Mouse (Mus musculus): ENCODE measurements around the gene Bola1. TPM values are rescaled to one million over a fixed set of nuclear protein-coding genes. Genes with fewer than 3 reads are reported as not detected.

The Bola1 gene
- total and polyA plus RNA-seq, 3 experiments = 115 to 124 TPM; not detected in 1

GRCm38 (mm10) chr3:96234914-96235313 lies 15.4 kb upstream of the Bola1 start:
- H3K36me3 ChIP-seq (ENCODE audit: control insufficient read depth in 1 of 2, insufficient read depth in 2 of 2, low read length in 2 of 2) = peaks cover 0 to 24% of the 10 kb centered on the region in 2 experiments; a peak in 2 of 4 replicates
- TF ChIP-seq KAT2A (conservative IDR thresholded peaks at IDR 0.05; ENCODE audit: low read depth, low read length) (no peak), NELFE (IDR thresholded peaks at IDR 0.05; ENCODE audit: low read depth, low read length) (no peak), ZMIZ1 (IDR thresholded peaks at IDR 0.05; ENCODE audit: low read depth, low read length) (no peak), CHD2 (IDR thresholded peaks at IDR 0.05; ENCODE audit: low read length) (no peak), NRF1 (IDR thresholded peaks at IDR 0.05; ENCODE audit: insufficient read depth, low read depth, low read length, poor library complexity, severe bottlenecking) (no peak), ELF1 (IDR thresholded peaks at IDR 0.05; ENCODE audit: low read depth, low read length) (no peak), BHLHE40 (IDR thresholded peaks at IDR 0.05; ENCODE audit: borderline replicate concordance, low read depth, low read length) (no peak), SIN3A (IDR thresholded peaks at IDR 0.05; ENCODE audit: low read length) (no peak), MYB (IDR thresholded peaks at IDR 0.05; ENCODE audit: low read depth, low read length) (no peak), CHD1 (IDR thresholded peaks at IDR 0.05; ENCODE audit: low read depth, low read length) (no peak), USF1 (IDR thresholded peaks at IDR 0.05; ENCODE audit: low read depth, low read length) (no peak), TAL1 (IDR thresholded peaks at IDR 0.05; ENCODE audit: low read length) (no peak; the same call in 1 of the 2 replicates)
- no peak overlapping the region for H3K27ac ChIP-seq (ENCODE audit: control insufficient read depth, low read depth, low read length)
- DNase-seq (ENCODE audit: low read depth, low spot score) = peak; percentile 52
- no peak overlapping the region for H3K9ac ChIP-seq (ENCODE audit: control insufficient read depth, low read depth, low read length, poor library complexity, severe bottlenecking)
- H3K4me1 ChIP-seq (ENCODE audit: control insufficient read depth in 1 of 2, insufficient read depth in 2 of 2, low read length in 2 of 2) = peaks cover 11 to 28% of the 10 kb centered on the region in 2 experiments
- H3K4me3 ChIP-seq (ENCODE audit: control insufficient read depth in 1 of 2, insufficient read depth in 1 of 2, low read depth in 2 of 2, low read length in 2 of 2) = no peak overlapping the region
- no peaks in the 10 kb centered on the region for H3K27me3 ChIP-seq (ENCODE audit: control insufficient read depth in 1 of 2, insufficient read depth in 2 of 2, low read length in 2 of 2)
- peaks cover 4% of the 10 kb centered on the region; the same call in 1 of the 2 replicates for H3K79me2 ChIP-seq (ENCODE audit: control insufficient read depth, insufficient read depth, low read length, poor library complexity)
- H3K9me3 ChIP-seq (replicated peaks; ENCODE audit: insufficient read depth, low read length) = no peaks in the 10 kb centered on the region

- TF ChIP-seq TBP (IDR thresholded peaks at IDR 0.05; ENCODE audit: low read depth, low read length) (no peak), USF1 (IDR thresholded peaks at IDR 0.05; ENCODE audit: low read depth, low read length) (no peak), ETS1 (IDR thresholded peaks at IDR 0.05; ENCODE audit: low read depth, low read length) (no peak), TAL1 (IDR thresholded peaks at IDR 0.05; ENCODE audit: low read length) (no peak), RAD21 (IDR thresholded peaks at IDR 0.05; ENCODE audit: low read depth, low read length) (no peak), MYC (IDR thresholded peaks at IDR 0.05; ENCODE audit: low read depth, low read length) (no peak), ZMIZ1 (IDR thresholded peaks at IDR 0.05; ENCODE audit: low read depth, low read length) (no peak), CHD2 (IDR thresholded peaks at IDR 0.05; ENCODE audit: low read length) (no peak), ZC3H11A (IDR thresholded peaks at IDR 0.05; ENCODE audit: low read depth, low read length) (no peak), SIN3A (IDR thresholded peaks at IDR 0.05; ENCODE audit: low read length) (no peak), MAZ (IDR thresholded peaks at IDR 0.05; ENCODE audit: low read depth, low read length) (no peak), CTCF (IDR thresholded peaks at IDR 0.05 in 2 of 3, conservative IDR thresholded peaks at IDR 0.05 in 1 of 3; ENCODE audit: control insufficient read depth in 1 of 3, insufficient read depth in 1 of 3, low read depth in 2 of 3, low read length in 3 of 3, poor library complexity in 1 of 3, severe bottlenecking in 1 of 3) (no peak), MYB (IDR thresholded peaks at IDR 0.05; ENCODE audit: low read depth, low read length) (no peak), RCOR1 (IDR thresholded peaks at IDR 0.05; ENCODE audit: low read depth, low read length) (no peak), MEF2A (IDR thresholded peaks at IDR 0.05; ENCODE audit: extremely low read depth, insufficient replicate concordance, low read depth, low read length, poor library complexity, severe bottlenecking) (no peak), HCFC1 (IDR thresholded peaks at IDR 0.05; ENCODE audit: low read depth, low read length) (no peak), NELFE (IDR thresholded peaks at IDR 0.05; ENCODE audit: low read depth, low read length) (no peak), ZKSCAN1 (IDR thresholded peaks at IDR 0.05; ENCODE audit: low read depth, low read length) (no peak)
- Histone ChIP-seq H3K9me3 (replicated peaks; ENCODE audit: insufficient read depth, low read length) (no peaks in the 10 kb centered on the region), H3K9ac (ENCODE audit: control insufficient read depth, low read depth, low read length, poor library complexity, severe bottlenecking) (no peak overlapping the region), H3K36me3 (ENCODE audit: control insufficient read depth in 1 of 2, insufficient read depth in 2 of 2, low read length in 2 of 2) (peaks cover 0 to 22% of the 10 kb centered on the region in 2 experiments; a peak in 2 of 4 replicates), H3K79me2 (ENCODE audit: control insufficient read depth, insufficient read depth, low read length, poor library complexity) (no peaks in the 10 kb centered on the region), H3K27ac (ENCODE audit: control insufficient read depth, low read depth, low read length) (no peak overlapping the region), H3K4me3 (ENCODE audit: control insufficient read depth in 1 of 2, insufficient read depth in 1 of 2, low read depth in 2 of 2, low read length in 2 of 2) (no peak overlapping the region), H3K27me3 (ENCODE audit: control insufficient read depth in 1 of 2, insufficient read depth in 2 of 2, low read length in 2 of 2) (no peaks in the 10 kb centered on the region), H3K4me1 (ENCODE audit: control insufficient read depth in 1 of 2, insufficient read depth in 2 of 2, low read length in 2 of 2) (peaks cover 11 to 25% of the 10 kb centered on the region in 2 experiments)
- DNase-seq (ENCODE audit: low read depth, low spot score) = no peak
These were observed 12.2 kb upstream of the Bola1 start for GRCm38 (mm10) chr3:96231758-96232120.
